Mouse (Mus musculus) G1E (cell line): ENCODE data around the gene Gm6793.

Experiments
- CTCF ChIP-seq: IDR thresholded peaks from 2 replicates; pipeline ENCODE4 v1.5.1; 2012; ENCODE audit warnings: low read depth, low read length, inconsistent platforms, mixed read lengths
- GATA1 ChIP-seq: IDR thresholded peaks from 2 replicates; pipeline ENCODE4 v1.6.1; 2012; ENCODE audit warnings: borderline replicate concordance, low read length, inconsistent platforms, mixed read lengths
- GATA2 ChIP-seq: IDR thresholded peaks from 2 replicates; pipeline ENCODE4 v1.6.1; 2012; ENCODE audit warnings: low read depth, low read length, inconsistent platforms, borderline replicate concordance
- POLR2AphosphoS5 ChIP-seq: IDR thresholded peaks from 2 replicates; pipeline ENCODE4 v1.6.1; 2012; ENCODE audit warnings: low read depth, low read length, inconsistent platforms; ENCODE audit not compliant: insufficient replicate concordance
- TAL1 ChIP-seq: conservative IDR thresholded peaks from 2 replicates; pipeline ENCODE4 v1.6.1; 2012; ENCODE audit warnings: low read depth, low read length, inconsistent platforms, mixed read lengths

- TF ChIP-seq CTCF (no peak), TAL1 (no peak), POLR2AphosphoS5 (no peak), GATA1 (no peak), GATA2 (no peak)
Measured at GRCm38 (mm10) chr8:111992013-111992702, 22.7 kb downstream of the Gm6793 start, which contains the start of gene Adat1.
